Mouse (Mus musculus): Measurements from ENCODE around the gene Hspa2. TPM values are rescaled to one million over a fixed set of nuclear protein-coding genes. Genes with fewer than 3 reads are reported as not detected.
A peak's percentile ranks its signal among the peaks of the same experiment; 100 is the strongest.

Gene Hspa2
- total RNA-seq (2015; ENCODE audit: low replicate concordance) (1.7 TPM in 1 of 2 replicates, not detected in the other), total RNA-seq (2017; ENCODE audit: low replicate concordance) (3.2 and 3.3 TPM in 2 replicates)

- ATAC-seq (replicated peaks; ENCODE audit: low FRiP score, poor library complexity, severe bottlenecking): peak; percentile 91
Observed at GRCm38 (mm10) chr12:76403886-76404537, at the start of gene Hspa2. Gene Hspa2, plus strand, starts transcription at chr12:76404176.

GRCm38 (mm10) chr12:76360868-76361267 lies 43.1 kb upstream of the Hspa2 start:
- no peak for ATAC-seq (replicated peaks; ENCODE audit: low FRiP score, poor library complexity, severe bottlenecking)

DNA sequence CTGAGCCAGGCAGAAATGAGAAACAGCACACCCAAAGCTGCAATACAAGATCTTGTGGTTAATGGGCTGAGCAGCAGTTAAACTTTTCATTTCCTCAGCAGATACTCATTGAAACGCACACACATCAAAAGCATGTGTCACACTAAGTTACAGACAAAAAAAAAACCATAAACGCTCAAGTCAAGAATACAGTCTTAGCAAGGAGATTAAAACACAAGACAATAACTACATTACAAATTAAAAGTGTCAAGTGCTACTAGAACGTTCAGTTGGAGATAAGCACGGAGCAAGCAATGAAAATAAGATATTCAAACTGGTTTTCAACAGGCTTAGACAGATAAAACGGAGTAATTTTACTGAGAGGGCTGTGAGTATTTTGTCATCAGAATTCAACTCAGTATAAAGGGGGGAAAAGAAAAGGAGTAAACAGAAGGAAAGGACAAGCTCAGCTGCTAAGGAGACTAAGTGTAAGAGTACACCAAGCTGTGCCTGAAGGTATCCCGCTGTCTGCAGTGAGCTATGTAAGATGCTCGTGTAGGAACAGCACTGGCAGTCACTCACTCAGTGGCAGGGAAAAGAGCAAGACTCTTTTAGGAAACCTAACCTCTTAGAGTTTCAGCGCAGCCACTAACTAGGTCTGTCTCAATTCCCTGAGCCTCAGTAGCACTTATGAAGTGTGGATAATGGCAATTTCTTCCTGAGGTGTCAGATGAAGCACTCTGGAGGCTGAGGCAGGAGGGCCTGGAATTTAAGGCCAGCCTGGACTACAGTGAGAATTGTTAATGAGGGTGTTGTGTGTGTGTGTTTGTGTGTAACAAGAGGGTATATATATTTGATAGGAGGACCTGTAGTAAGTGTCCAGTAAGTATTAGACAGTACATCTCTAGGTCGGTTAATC lies 42.3 kb upstream of the Hspa2 start:
- ATAC-seq (replicated peaks; ENCODE audit: low FRiP score, poor library complexity, severe bottlenecking): peak; percentile 80

GRCm38 (mm10) chr12:76362303-76362676 lies 41.7 kb upstream of the Hspa2 start:
- ATAC-seq (replicated peaks; ENCODE audit: low FRiP score, poor library complexity, severe bottlenecking): peak; percentile 40; the same call in 1 of the 2 replicates

DNA sequence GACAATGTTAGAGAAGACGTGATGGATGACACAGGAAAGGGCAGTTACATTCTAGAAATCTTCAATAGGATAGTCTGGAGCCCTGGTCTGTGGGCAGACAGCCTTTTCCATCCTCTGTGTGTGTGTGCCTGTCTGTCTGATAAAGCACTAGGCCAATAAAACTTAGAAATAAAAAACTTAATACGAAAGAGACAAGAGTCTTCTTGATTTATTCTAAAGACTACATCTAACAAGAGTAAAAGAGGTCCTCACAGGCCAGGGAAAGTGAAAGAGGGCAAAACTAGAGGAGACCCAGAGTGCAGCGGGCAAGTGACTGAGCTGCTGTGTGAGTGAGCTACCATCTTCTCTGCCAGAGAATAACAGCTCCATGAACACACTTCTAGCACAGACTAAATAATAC lies 37.7 kb upstream of the Hspa2 start:
- no peak for ATAC-seq (replicated peaks; ENCODE audit: low FRiP score, poor library complexity, severe bottlenecking)

GRCm38 (mm10) chr12:76367096-76367995 lies 36.6 kb upstream of the Hspa2 start:
- ATAC-seq (replicated peaks; ENCODE audit: low FRiP score, poor library complexity, severe bottlenecking): no peak

DNA sequence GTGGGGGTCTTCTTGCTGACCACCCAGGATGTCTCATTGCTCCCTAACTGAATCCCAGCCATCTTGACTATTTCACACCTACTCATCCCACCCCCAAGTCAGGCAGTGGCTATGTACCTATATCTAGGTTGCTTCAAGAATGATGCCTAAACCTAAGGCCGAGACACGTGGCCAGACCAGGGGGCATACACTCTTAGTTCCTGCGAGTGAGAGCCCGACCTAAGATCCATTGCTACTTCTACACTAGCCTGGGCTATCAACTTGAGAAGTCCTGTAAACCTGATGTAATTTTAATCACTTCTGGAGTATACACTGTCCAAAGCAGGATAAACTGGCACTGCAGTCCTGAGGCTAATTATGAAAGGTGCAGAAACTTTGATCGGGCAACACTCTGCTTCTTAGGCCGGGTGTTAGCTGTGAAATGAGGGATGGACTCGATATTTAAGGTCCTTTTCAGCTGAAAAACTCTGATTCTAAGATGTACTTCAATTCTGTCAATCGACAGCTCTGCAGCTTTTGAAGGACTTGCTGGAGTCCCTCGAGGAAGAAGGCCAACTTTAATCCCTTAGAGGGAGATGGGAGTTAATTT lies 35.7 kb upstream of the Hspa2 start:
- no peak for ATAC-seq (replicated peaks; ENCODE audit: low FRiP score, poor library complexity, severe bottlenecking)

DNA sequence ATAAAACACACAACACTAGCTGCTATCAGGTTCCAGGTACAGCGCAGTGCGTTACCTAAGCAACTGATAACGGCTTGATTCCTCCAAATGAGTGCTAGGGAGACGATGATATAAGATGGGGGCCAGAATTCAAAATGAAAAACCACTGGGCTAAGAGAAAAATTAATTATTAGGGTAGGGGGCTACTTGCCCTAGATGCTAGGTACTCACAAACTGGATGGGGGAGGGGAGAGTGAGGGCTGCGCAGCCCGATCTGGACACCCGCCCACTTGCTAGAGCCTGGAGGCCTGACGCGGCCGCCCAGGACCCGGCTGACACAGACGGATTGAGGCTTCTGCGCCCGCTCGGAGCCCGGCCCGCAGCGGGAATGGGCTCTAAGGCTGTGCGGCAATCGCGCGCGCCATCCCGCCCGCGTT lies 35.2 kb upstream of the Hspa2 start:
- peak; percentile 27; the same call in 1 of the 2 replicates for ATAC-seq (replicated peaks; ENCODE audit: low FRiP score, poor library complexity, severe bottlenecking)

DNA sequence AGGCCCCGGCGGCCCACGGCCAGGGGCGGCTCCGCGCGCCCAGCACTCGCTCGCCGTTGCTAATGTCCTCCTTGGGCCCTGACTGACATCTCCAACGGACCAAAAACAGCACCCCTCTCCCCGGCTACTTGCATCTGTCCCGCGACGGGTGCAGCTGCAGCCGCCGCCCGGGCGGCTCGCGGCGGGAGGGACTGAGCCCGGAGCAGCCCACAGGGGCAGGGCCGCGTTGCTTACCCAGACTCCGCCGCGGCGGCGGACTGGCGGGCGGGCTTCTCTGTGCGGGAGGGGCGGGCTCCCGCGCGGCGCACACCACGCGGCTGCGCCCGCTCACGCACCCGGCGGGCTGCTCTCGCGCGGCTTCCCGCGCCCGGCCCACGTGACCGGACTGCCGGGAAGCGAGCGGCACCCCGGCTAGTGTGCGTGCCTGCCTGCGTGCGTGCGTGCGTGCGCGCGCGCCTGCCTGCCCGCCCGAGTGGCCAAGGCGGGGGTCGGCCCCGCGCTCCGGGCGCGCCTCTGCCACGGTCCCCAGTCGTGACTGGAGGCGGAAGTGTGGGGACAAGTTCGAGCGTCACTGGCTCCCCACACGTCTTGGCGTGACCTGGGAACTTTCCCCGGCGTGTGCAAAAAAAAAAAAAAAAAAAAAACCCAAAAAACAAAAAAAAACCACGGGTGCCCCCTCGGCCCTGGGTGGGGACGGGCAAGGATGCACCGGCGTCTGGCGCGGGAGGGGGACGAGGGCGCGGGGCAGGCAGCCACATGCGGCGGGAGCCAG lies 34.6 kb upstream of the Hspa2 start, which contains the start of gene Zbtb25:
TSS of gene Zbtb25 (minus strand) at position 397 of the 772 bp plus-strand sequence.
- peak; percentile 67 for ATAC-seq (replicated peaks; ENCODE audit: low FRiP score, poor library complexity, severe bottlenecking)

- peak; percentile 11; the same call in 1 of the 2 replicates for ATAC-seq (replicated peaks; ENCODE audit: low FRiP score, poor library complexity, severe bottlenecking)
Observed at GRCm38 (mm10) chr12:76369978-76370830, 33.8 kb upstream of the Hspa2 start, which contains the start of gene Zbtb1. Gene Zbtb1, plus strand, starts transcription at chr12:76370266.

DNA sequence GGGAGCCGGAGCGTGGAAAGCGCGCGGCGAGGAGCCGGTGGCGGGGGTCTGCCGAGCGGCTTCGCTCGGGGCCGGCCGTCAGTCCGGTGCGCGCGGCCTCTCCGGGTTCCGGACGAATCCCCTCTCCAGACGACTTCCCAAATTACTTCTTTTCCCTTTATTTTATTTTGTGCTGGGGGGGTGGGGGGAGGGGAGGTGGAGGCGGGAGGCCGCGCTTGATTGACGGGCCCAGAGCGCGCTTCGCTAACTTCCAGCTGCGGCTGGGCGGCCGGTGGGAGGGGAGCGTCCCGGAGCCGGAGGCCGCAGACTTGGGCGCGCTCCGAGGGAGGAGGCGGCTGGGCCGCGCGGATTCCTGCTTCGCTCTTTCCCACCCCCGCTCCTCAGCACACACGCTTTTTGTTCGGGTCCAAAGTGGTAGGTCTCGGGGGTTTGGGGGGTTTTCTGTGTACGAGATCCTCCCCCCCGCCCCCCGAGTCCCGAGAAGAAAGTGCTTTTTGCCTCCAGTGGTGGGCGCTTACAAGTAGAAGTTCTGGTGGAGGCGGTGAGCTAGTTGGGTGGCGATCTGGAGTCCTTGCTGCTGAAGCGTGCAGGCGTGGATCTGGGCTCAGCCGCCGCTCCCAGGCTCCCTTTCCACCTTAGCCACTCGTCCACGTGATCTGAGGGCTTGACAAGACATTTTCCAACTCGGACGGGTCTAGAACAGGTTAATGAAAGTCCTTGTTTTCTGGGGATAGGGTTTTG lies 33.0 kb upstream of the Hspa2 start:
- peak; percentile 59 for ATAC-seq (replicated peaks; ENCODE audit: low FRiP score, poor library complexity, severe bottlenecking)

- no peak for ATAC-seq (replicated peaks; ENCODE audit: low FRiP score, poor library complexity, severe bottlenecking)
Observed at GRCm38 (mm10) chr12:76372046-76372445, 31.9 kb upstream of the Hspa2 start.

GRCm38 (mm10) chr12:76372881-76373818 lies 30.8 kb upstream of the Hspa2 start:
- no peak for ATAC-seq (replicated peaks; ENCODE audit: low FRiP score, poor library complexity, severe bottlenecking)

GRCm38 (mm10) chr12:76373991-76374390 lies 30.0 kb upstream of the Hspa2 start:
- no peak for ATAC-seq (replicated peaks; ENCODE audit: low FRiP score, poor library complexity, severe bottlenecking)

- ATAC-seq (replicated peaks; ENCODE audit: low FRiP score, poor library complexity, severe bottlenecking): no peak
Observed at GRCm38 (mm10) chr12:76374911-76375310, 29.1 kb upstream of the Hspa2 start.

- peak; percentile 33 for ATAC-seq (replicated peaks; ENCODE audit: low FRiP score, poor library complexity, severe bottlenecking)
Observed at GRCm38 (mm10) chr12:76375506-76375905, 28.5 kb upstream of the Hspa2 start.

Measured in erythroid progenitor cell, adult 5-6 weeks (primary cell).